Mouse (Mus musculus): ENCODE data around the gene Lcn6.

DNA sequence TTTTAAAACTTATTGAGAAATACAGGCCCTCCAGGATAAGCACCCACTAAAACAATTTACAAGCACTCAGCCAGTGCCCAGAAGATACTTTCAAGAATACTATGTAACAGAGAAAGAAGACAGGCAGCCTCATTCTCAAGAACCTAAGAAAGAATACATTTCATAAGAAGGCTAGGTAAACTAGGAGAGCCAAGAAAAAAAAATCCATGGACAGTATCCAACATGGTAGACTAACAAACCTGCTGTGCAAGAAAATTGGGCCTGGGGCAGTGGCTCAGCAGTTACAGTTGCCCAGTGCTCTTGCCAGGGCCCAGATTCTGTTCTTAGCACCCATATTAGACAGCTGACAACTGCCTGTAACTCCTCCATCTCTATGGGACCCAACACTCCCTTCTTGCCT lies 40.6 kb downstream of the Lcn6 start:
- TF ChIP-seq CTCF (conservative IDR thresholded peaks at IDR 0.05; ENCODE audit: low read length) (no peak), NANOG (IDR thresholded peaks at IDR 0.05; ENCODE audit: borderline replicate concordance, low read length) (no peak)
